Mouse (Mus musculus): ENCODE results near the gene Taok3.

The Taok3 gene

GRCm38 (mm10) chr5:117119777-117120488, at the start of gene Taok3:
TSS of gene Taok3 (plus strand) at chr5:117120129.
- peak; percentile 96 to 98 for DNase-seq

DNA sequence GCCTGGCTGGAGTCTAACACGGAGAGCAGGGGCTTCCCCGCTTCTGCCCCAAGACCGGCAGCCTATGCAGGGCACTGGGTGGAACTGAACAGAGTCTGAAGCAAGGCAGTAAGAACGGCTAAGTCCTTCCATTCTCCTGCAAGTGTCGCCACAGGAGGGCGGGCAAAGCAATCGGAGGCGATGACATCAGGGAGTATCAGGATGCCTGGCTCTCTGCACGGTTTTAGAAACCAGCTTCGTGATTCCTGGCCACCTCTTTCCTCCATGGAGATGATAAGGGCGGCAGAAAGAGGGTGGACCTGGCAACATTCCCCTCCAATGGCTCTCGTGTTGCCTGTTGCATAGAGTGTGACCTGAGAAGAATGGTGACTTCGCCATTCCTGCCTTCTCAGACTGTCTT, 32.2 kb upstream of the Taok3 start:
- DNase-seq, result no peak

GRCm38 (mm10) chr5:117089147-117089546, 30.8 kb upstream of the Taok3 start:
- DNase-seq, result no peak

GRCm38 (mm10) chr5:117089786-117090185, 30.1 kb upstream of the Taok3 start:
- DNase-seq, result no peak

DNA sequence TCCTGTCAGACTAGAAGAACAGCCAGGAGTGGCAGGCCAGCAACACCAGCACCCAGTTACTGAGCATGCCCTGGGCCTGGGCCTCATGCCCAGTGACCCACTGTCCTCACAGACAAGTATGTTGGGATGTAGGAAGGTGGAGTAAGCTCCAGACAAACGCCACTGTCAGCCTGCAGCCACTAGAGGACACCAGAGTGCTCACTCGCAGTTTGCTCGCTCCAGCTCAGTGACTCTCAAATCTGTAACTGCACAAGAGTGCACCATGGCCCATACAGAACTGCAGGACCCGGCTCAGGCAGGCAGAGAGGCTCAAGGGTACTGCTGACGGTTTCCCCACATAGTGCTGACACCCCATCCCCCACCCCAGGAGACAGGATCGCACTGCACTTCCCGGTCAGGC, 25.5 kb upstream of the Taok3 start:
- no peak for DNase-seq

GRCm38 (mm10) chr5:117096716-117097115, 23.2 kb upstream of the Taok3 start:
- DNase-seq, result no peak

DNA sequence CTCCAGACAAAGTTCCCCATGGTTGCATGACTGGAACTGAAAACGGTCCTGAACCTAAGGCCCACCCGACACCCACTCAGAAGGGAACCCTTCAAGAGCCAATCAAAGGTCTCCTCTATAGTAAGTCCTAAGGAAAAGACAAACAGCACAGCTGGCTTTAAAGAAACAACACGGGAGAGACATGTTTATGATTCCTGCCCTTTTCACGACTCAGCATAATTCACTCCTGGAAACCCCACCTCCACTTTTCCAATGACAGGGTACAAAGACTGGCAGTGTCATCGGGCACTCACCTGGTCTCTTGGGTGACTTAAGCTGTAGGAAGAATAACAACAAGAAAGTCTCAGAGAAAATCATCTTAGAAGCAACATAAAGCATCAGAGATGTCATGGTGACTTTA, 20.9 kb upstream of the Taok3 start:
- no peak for DNase-seq

- DNase-seq, result no peak
Observed at GRCm38 (mm10) chr5:117099742-117100141, 20.2 kb upstream of the Taok3 start.

GRCm38 (mm10) chr5:117103194-117103929, 16.6 kb upstream of the Taok3 start:
- DNase-seq, result no peak

- DNase-seq, result no peak
Observed at GRCm38 (mm10) chr5:117104329-117104728, 15.6 kb upstream of the Taok3 start.

DNA sequence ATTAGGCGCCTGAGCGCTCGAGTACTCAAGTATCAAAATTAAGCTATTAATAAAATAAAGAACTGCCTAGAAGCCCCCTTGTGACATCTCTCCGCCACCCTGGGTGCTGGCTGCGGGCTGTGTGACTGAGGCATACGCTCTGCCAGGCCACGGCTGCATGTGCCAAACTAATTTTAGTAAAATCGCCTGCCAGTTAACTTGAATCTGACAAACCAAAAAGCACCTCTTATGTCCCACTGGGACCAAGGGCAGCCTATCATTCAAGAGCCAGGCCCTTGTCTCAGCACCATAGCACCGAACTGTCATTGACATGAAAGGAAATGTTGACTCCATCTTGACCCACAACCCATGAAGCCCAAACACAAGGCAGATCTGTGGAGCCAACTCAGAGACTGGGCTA, 14.2 kb upstream of the Taok3 start:
- DNase-seq, result no peak

DNA sequence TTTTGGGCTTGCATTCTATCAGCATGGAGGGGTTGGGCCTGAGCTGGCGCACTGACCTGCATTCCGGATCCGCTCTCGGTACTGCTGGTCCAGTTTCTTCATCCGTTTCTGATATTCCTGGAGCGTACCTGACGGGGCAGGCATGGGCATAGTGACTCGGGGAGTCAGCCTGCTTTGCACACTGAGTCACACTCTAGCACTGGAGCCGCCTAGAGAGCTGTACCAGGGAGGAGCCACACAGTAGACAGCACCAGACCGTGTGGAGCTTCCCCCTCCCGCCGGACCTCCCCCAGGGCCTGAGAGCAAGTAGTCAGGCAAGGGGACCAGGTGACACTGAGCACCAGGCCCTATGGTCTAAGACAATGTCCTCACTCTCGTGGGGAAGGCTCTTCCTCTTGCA, 11.6 kb upstream of the Taok3 start:
- no peak for DNase-seq

DNA sequence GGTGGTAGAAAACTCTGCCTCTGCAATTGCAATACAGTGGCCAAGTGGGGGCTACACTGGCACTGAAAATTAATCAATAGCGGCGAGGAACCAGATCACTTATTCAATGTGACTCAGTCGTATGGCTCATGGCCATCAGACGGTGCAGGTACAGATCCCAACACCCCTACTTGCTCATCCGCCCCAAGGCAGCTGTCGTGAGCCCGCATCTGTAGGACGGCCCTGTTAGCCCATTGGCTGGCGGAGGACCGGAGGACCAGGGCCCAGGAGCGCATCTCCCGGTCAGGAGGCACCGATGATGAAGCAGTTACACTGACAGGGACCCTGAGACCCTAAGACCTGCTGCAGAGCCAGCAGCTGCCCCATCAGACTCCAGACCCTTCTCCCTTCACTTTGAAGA, 11.2 kb upstream of the Taok3 start:
- no peak for DNase-seq

DNA sequence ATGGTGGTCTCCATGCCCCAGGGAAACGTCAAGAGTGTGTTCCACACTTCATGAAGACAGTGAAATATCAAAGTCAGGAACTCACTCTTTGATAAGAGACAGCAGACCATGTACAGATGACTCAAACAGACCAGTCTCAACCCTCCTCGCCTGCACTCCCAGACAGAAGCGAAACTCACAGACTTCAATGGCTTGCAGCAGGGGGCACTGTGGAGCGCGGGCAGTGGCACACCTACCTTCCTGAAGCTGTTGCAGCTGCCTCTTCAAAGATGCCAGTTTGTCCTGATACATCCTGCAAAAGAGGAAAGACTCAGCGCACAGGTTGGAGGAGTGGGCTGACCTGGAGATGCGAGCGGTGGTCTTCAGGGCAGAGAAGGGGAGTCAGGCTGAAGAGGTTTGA, 10.4 kb upstream of the Taok3 start:
- no peak for DNase-seq

DNA sequence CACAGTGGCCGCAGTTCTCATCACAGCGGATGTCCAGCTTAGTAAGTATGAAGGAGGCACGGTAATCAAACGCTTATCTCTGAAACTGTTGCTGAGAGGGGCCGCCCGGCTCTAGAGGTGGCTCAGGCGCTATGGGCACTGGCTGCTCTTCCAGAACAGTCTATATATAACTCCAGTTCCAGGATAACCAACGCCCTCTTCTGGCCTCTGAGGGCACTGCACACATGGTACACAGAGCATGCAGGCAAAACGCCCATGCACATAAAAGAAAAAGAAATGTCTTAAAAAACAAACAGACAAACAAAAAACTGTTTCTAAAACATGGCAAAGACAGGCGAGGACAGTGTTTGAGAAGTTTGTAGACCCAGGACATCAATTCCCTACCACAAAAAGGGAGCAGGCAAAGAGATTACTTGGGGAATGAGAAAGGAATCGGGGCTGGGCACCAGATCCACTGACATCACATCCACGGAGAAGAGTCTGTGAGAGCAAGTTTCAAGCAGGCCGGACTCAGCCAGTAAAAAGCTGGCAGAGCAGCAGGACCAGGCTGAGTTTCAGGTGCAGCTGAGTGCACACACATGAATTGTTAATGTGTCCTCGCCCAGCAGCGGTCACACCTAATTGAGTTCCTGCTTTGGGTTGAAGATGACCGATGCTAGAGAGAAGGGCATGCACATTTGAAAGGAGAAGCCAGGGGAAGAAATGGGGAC, 8.7 kb upstream of the Taok3 start:
- no peak for DNase-seq

DNA sequence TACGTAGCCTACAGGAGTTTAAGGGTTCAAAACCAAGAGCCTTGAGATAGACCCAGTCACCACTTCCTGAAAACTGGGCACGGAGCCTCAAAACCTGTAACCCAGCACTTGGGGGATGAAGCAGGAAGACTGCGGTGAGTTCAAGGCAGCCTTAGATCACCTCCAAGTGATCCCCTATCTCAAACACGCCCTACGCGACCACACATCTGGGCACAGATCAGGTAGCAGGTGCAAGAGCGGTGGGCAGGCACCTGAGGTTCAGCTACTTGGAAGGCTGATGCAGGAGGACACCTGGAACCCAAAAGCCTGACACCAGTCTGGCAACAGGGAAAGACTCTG, 8.2 kb upstream of the Taok3 start:
- peak in 1 of 2 experiments; percentile 49 for DNase-seq

DNA sequence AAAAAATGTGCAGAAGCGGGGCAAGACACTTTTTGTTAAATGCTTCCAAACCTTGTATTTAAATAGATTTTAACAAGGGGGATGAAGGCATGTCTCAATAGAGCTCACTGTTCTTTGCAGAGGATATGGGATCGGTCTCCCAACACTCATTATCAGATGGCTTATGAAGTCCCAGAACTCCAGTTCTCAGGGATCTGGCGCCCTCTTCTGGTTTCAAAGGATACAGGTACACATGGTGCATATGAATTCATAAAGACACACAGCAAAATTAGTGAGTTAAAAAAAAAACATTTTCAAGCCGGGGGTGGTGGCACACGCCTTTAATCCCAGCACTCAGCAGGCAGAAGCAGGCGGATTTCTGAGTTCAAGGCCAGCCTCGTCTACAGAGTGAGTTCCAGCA, 6.6 kb upstream of the Taok3 start:
- DNase-seq, result no peak

DNA sequence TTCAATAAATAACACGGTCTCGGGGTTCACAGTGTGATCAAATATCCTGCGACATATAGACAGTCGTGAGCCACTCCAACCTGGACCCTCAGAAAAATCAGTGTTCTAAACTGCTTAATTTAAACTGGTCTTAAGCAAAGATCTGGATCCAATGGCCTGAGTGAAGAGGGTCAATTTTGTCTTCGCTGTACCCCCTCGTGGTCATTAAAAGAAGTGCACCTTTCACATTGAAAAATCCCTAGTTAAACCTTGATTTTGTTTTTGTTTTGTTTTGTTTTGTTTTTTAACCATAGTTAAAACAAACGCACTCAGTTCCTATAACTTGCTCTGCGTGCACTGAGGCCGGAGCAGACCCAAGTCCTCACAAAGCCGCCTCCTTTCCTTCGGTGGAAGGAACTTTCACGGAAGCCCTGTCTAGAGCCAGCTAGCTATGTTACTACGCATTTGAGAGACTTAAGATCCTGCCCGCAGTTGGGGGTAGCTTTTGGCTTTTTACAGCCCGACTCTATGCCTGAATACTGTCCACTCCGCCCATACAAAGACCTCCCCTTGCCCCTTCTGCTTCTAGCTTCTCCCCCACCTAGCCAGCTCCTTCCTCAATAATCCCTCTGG, 5.2 kb upstream of the Taok3 start:
- no peak for DNase-seq

DNA sequence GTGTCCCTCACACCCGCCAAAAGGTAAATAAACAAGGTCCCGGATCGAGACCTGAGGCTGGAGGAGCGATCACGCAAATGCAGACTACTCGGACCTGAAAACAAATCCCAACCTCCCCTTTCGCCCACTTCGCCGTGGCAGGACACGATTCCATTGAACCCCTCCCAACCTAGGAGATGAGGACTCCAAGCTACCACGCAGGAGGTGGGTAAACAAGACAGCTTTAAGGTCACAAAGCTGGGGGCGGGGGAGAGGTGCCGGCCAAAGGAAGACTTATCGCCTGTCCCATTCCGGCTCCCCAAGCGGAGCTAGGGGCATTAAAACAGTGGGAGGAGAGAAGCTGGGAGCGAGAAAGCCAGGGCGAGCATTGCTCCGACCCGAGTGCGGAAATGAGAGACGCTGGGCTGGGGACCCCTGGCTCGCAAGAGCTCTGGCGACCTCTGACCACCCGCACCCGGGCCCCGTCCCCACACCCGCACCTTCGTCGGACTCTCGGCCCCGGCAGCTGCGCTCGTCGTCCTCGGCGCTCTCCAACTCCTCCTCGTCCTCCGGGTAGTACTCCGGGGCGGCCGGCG, 4.6 kb upstream of the Taok3 start:
- DNase-seq, result peak; percentile 48 to 57

DNA sequence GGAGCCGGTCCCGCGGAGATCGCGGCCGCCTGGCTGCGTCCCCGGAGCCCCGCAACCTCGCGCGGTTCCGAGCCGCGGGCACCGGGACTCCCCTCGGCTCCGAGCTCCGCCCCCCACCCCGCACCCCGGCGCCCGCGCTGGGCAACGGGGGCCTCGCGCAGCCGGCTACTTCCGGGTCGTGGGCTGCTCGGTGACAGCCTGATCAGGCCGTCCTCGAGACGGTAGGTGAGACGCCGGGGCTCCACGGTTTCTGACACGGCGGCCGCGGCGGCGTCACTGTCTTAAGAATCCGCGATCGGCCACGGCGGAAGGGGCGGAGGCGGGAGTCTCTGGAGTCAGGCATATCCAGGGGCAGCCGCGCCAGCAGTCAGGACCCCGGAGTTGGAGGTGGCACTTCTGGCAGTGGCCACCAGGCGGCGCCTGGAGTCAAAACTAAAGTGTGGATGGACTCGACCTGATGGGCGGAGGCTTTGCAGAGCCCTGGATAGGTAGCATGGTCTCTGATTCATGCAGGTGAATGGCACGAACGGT, 4.0 kb upstream of the Taok3 start, which contains the start of gene Suds3:
TSS of gene Suds3 (minus strand) at position 278 of the 531 bp plus-strand sequence.
- peak; percentile 86 to 89 for DNase-seq

DNA sequence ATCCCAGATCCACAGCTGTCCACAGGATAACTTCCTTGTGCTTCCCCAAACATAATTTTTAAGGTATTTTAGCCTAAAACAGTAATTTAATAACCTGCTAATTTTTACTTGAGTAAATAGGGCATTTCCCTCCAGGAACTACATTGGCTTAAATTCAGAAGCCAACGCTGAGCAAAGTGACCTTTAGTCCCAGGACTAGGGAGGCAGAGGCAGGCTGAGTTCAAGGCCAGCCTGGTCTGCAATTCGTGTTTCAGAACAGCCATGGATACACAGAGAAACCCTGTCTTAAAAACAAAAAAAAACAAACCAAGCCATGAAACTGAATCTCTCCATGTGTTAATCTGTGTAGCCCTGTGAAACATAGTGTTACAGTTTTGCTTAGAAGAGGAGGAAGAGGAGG, 3.3 kb upstream of the Taok3 start:
- DNase-seq, result no peak

GRCm38 (mm10) chr5:117117241-117117640, 2.7 kb upstream of the Taok3 start:
- no peak for DNase-seq

- DNase-seq, result no peak
Observed at GRCm38 (mm10) chr5:117117716-117118115, 2.2 kb upstream of the Taok3 start.
